Mouse (Mus musculus) heart, embryonic 14.5 days (tissue): ENCODE measurements around the gene Xpnpep1. TPM values are rescaled to one million over a fixed set of nuclear protein-coding genes. Genes with fewer than 3 reads are reported as not detected.

Experiments
- ATAC-seq: fragments of 200-750 bp; cut with Nextera tagmentation; 2 replicates; pipeline ENCODE4 v1.8.0; 2017; ENCODE audit warnings: low read depth, moderate TSS enrichment; ENCODE audit not compliant: insufficient number of reproducible peaks, insufficient read depth, low FRiP score
- H3K27ac ChIP-seq, 2 experiments: fragments of 200-500 bp in 1 of 2; fragments of 300-500 bp in 1 of 2; sonication (generic) in 1 of 2; replicated peaks in 1 of 2; 2 replicates each; pipeline ENCODE4 v1.5.1; 2012 to 2014; ENCODE audit warnings: low read depth in 2 of 2, low read length in 2 of 2, control low read depth in 1 of 2, mild to moderate bottlenecking in 1 of 2, mixed read lengths in 1 of 2; ENCODE audit not compliant: control insufficient read depth in 1 of 2, insufficient read depth in 1 of 2
- H3K27me3 ChIP-seq: fragments of 300-500 bp; sonication (generic); 2 replicates; pipeline ENCODE4 v1.6.1; 2014; ENCODE audit warnings: mild to moderate bottlenecking, low read length, control low read depth; ENCODE audit not compliant: control insufficient read depth, insufficient read depth
- H3K36me3 ChIP-seq: fragments of 300-500 bp; sonication (generic); 2 replicates; pipeline ENCODE4 v1.6.1; 2014; ENCODE audit warnings: mild to moderate bottlenecking, control low read depth, low read length, mixed read lengths; ENCODE audit not compliant: control insufficient read depth, insufficient read depth
- H3K4me1 ChIP-seq, 2 experiments: fragments of 200-500 bp in 1 of 2; fragments of 300-500 bp in 1 of 2; sonication (generic) in 1 of 2; 2 replicates each; pipeline ENCODE4 v1.6.1; 2012 to 2014; ENCODE audit warnings: low read length in 2 of 2, control low read depth in 1 of 2, mixed read lengths in 1 of 2; ENCODE audit not compliant: control insufficient read depth in 2 of 2, insufficient read depth in 2 of 2
- H3K4me2 ChIP-seq: fragments of 300-500 bp; sonication (generic); 2 replicates; pipeline ENCODE4 v1.6.1; 2014; ENCODE audit warnings: mild to moderate bottlenecking, low read length
- H3K4me3 ChIP-seq, 2 experiments: fragments of 200-500 bp in 1 of 2; fragments of 300-500 bp in 1 of 2; sonication (generic) in 1 of 2; 2 replicates each; pipeline ENCODE4 v1.5.1; 2012 to 2014; ENCODE audit warnings: low read length in 2 of 2, mild to moderate bottlenecking in 2 of 2, control low read depth in 1 of 2, low read depth in 1 of 2, moderate library complexity in 1 of 2; ENCODE audit not compliant: control insufficient read depth in 1 of 2, insufficient read depth in 1 of 2
- H3K9ac ChIP-seq: fragments of 300-500 bp; sonication (generic); 2 replicates; pipeline ENCODE4 v1.6.1; 2014; ENCODE audit warnings: mild to moderate bottlenecking, low read length
- H3K9me3 ChIP-seq: fragments of 300-500 bp; sonication (generic); 2 replicates; pipeline ENCODE4 v1.6.1; 2016; ENCODE audit warnings: low read length, control low read depth; ENCODE audit not compliant: control insufficient read depth
- WGBS: fragments of 180-500 bp; shearing (Covaris S2); extraction: QIAGEN DNeasy Blood & Tissue Kit; methylation state at CpG from one replicate; pipeline ENCODE4 v1.1.7; 2014; 5-methylcytosine and 5-hydroxymethylcytosine counted together
- polyA plus RNA-seq: library from polyadenylated mRNA; unstranded; fragments of >200 nt; fragmentation: Nextera tagmentation; extraction: Ambion mirVana; gene quantifications from 2 replicates; pipeline ENCODE4 v1.2.1, GENCODE M21; 2014

Gene Xpnpep1
- 151 and 159 TPM in 2 replicates for polyA plus RNA-seq

DNA sequence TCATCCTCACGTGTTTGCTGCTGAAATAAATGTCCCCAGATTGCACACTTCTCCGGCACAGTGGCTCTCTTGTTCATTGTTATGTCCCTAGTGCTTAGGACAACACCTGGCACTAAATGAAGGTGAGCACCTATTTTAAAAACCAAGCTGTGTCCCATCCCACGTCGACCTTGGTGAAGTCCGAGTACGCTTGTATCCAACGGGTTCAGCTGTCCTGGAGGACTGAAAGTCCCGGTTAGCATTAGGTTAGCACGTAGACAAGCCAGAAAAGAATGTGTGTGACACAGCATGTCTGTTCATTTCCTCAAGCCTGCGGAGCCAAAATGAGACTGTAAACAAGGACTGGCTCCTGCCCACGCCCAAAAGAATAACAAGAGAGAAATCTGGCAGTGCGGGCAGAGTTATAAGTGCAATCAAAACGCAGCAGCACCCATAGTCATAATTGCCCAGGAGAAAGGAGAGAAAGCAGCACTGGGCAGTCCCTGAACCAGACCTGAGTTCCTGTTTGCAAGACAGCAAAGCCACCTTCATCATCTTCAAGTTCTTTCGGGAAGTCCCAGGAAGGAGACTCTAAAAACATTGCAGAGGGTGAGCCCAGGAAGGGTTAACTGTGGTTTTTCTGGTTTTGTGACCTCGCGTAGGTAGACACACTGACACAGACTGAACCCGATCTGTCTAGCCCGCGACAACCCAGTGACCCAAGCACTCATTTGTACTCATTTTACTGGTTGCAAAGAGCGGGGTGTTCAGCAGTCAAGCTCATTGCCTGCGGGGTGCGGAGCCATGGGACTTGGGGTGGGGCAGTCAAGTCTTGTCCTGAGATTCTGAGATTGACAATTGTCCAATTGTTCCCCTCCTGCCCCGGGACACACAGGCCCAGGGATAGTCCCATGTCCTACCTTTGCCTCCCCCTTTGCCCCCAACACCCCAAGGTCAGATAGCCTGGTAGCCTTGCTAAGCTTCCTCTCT is at the start of gene Xpnpep1:
Gene Xpnpep1, minus strand, starts transcription at position 51 of the 969 bp plus-strand sequence.
- Histone ChIP-seq H3K9me3 (no peaks in the 10 kb centered on the region), H3K36me3 (no peaks in the 10 kb centered on the region; the same call in 1 of the 2 replicates), H3K9ac (0 out of 2 replicates have a peak within 1 kb of the TSS, but pooled peaks have one; percentile 2), H3K4me1 (peaks cover 16 to 18% of the 10 kb centered on the region in 2 experiments), H3K27ac (peak within 1 kb of the TSS; percentile 83), H3K27me3 (no peaks in the 10 kb centered on the region), H3K4me2 (peak within 1 kb of the TSS; percentile 66), H3K4me3 (peak within 1 kb of the TSS; percentile 25 to 89; a peak in 3 of 4 replicates)
- ATAC-seq = no peak
- WGBS = 78% methylated on average over 23 of the region's 23 CpGs

DNA sequence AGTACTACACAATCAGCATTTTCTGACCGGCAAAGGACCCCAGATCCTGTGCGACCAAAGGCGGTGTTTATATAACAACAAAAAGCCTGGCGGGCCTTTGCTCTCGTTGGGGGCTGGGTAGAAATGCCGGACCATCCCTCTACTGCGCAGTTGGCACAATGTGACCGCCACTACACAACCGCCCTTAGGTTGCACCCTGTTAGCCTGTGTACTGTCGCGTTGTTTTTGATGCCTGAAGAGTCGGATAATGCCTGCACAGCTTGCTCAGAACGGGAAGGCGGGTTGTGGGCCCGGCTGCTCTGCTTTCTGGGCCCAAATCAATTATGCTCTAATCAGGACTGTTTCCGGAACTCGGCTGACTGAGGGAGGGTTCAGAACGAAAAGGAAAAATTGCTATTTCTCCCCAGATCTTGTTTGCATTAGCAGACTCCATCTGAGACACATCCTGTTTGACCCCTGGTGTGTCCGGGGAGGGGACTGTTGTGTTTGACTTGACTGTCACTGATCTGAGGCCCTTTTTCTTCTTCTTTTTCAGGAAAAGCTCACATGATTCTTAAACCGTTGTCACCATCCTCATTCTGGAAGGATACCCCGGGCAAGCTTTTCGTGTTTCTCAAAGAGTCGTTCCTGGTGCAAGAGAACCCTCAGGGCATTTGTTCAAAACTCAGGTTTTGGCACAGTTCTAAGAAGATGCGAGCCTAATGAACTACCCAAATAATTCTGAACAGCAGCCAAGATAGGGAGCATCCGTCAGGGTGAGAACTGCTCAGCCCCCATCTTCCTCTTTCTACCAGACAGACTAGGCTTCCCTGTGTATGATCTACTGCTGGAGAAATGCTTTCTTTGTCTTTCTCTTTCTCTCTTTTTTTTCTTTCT is 47.5 kb upstream of the Xpnpep1 start:
- Histone ChIP-seq H3K27me3 (no peaks in the 10 kb centered on the region), H3K4me2 (peak overlapping the region; percentile 48), H3K4me1 (peaks cover 6 to 16% of the 10 kb centered on the region in 2 experiments), H3K4me3 (no peak overlapping the region), H3K27ac (peak overlapping the region; percentile 84 to 86), H3K36me3 (no peaks in the 10 kb centered on the region), H3K9me3 (no peaks in the 10 kb centered on the region), H3K9ac (no peak overlapping the region)
- ATAC-seq = peak; percentile 60
- WGBS = 39% methylated on average over 25 of the region's 25 CpGs

DNA sequence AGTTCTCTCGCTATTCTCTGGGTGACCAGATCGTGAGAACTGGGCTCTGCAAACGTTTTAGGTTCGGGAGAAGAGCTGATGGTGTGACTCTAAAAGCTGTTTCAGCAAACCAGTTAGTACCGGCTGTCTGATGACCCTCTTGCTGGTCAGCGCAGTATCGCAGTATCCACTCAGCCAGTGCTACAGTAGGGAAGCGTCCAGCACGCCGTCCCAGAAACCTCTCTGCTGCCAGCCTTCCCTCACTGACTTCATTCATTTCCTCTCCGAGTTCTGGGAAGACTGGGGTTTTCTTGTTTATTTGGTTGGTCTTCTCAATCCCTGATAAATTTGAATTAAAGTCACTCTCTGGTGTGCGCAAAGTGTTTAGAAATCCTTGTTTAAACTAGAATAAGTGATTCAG is 46.8 kb upstream of the Xpnpep1 start:
- H3K36me3 ChIP-seq = no peaks in the 10 kb centered on the region
- peak overlapping the region; percentile 84 to 86 for H3K27ac ChIP-seq
- peaks cover 6 to 16% of the 10 kb centered on the region in 2 experiments for H3K4me1 ChIP-seq
- ATAC-seq = no peak
- H3K27me3 ChIP-seq = no peaks in the 10 kb centered on the region
- H3K4me2 ChIP-seq = peak overlapping the region; percentile 48
- no peak overlapping the region for H3K4me3 ChIP-seq
- no peak overlapping the region for H3K9ac ChIP-seq
- 46% methylated on average over 12 of the region's 12 CpGs for WGBS
- H3K9me3 ChIP-seq = no peaks in the 10 kb centered on the region

DNA sequence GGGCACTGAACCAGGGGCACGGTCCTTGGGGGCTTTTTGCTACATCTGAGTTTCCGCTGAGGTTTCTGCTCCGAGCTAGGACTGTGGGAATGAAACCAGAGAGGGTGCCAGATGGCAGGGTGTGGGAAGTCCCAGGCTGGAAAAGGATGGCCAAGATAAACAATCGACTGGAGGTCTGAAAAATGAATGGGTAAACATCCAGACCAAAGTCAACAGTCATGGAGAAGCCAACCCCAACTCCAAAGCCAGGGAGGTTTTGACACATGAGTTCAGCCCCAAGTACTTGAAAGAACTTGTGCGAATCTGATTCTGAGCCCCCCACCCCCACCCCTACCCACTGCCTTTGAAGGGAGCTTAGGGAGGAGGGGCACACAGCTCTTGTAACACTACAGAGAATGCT is 44.7 kb upstream of the Xpnpep1 start:
- no peaks in the 10 kb centered on the region for H3K9me3 ChIP-seq
- H3K4me2 ChIP-seq = no peak overlapping the region
- 0 out of 4 replicates have a peak overlapping the region, but pooled peaks have one; percentile 14 to 25 for H3K27ac ChIP-seq
- 41% methylated on average over 5 of the region's 5 CpGs for WGBS
- H3K36me3 ChIP-seq = no peaks in the 10 kb centered on the region
- no peaks in the 10 kb centered on the region for H3K27me3 ChIP-seq
- 0 out of 2 replicates have a peak, but pooled peaks have one; percentile 36 for ATAC-seq
- no peak overlapping the region for H3K9ac ChIP-seq
- H3K4me1 ChIP-seq = peaks cover 8 to 16% of the 10 kb centered on the region in 2 experiments
- no peak overlapping the region for H3K4me3 ChIP-seq

DNA sequence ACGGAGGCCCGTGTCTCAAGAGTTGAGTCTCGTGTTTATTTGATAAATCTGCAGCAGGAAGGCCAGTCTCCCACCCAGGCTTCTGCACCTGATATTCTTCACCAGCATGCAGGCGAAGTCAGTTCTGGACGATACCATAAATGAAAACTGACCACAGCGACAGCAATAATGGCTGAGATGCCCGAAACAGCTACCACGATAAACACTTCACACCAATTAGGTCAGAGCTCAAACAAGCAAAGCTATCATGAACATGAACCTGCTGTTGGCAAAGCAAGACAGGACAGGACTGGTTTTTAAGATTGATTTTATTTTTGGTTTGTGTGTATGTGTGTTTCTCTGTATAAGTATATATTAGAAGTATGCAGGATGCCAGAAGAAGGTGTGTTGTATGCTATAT is 42.8 kb upstream of the Xpnpep1 start:
- no peak overlapping the region for H3K9ac ChIP-seq
- H3K4me3 ChIP-seq = no peak overlapping the region
- no peaks in the 10 kb centered on the region for H3K27me3 ChIP-seq
- H3K36me3 ChIP-seq = no peaks in the 10 kb centered on the region
- peaks cover 8 to 16% of the 10 kb centered on the region in 2 experiments for H3K4me1 ChIP-seq
- ATAC-seq = no peak
- no peaks in the 10 kb centered on the region for H3K9me3 ChIP-seq
- WGBS = 68% methylated on average over 8 of the region's 8 CpGs
- no peak overlapping the region for H3K4me2 ChIP-seq
- no peak overlapping the region for H3K27ac ChIP-seq

DNA sequence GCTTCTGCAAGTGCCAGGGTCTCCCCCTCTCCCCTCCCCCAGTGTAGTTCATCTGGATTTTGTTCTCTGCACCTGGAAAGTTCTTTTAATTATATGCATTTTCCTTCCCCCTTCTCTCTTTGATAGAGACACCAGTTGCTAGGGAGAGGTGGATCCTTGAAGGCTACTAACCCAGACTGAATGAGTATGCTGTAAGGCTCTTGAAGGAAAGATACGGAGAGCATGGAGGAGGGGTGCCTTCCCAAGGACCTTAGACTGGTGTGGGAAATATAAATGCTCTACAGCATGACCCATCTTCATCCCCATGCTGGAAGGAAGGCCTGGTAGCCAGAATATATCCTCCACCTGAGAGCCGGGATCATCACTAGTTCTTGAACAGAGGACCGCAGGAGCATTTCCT is 41.3 kb upstream of the Xpnpep1 start:
- H3K36me3 ChIP-seq = no peaks in the 10 kb centered on the region
- no peaks in the 10 kb centered on the region for H3K27me3 ChIP-seq
- peaks cover 6 to 13% of the 10 kb centered on the region in 2 experiments for H3K4me1 ChIP-seq
- no peak overlapping the region for H3K4me2 ChIP-seq
- ATAC-seq = no peak
- H3K4me3 ChIP-seq = no peak overlapping the region
- H3K27ac ChIP-seq = no peak overlapping the region
- no peaks in the 10 kb centered on the region for H3K9me3 ChIP-seq
- no peak overlapping the region for H3K9ac ChIP-seq
- WGBS = 74% methylated on average over 3 of the region's 3 CpGs

DNA sequence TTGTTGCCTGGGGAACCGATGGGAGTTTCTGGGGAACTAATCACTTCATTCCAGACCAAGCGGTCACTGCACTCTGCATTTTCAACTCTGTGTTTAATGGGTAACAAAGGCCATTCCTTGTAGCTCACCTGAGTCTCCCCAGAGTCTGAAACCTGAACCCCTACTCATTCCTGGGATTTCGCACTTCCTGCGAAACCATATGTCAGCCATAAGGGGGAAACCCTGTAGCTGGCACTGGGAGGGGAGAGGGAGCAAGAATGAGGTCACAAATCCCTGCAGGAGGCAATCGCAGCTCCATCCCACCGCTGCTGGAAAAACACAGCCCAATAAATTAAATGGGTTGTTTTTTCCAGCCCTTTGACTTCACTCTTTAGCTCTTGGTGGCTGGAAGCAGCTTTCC is 40.9 kb upstream of the Xpnpep1 start:
- H3K4me3 ChIP-seq = no peak overlapping the region
- peaks cover 11 to 17% of the 10 kb centered on the region in 2 experiments for H3K4me1 ChIP-seq
- H3K36me3 ChIP-seq = no peaks in the 10 kb centered on the region
- H3K9me3 ChIP-seq = no peaks in the 10 kb centered on the region
- H3K27me3 ChIP-seq = no peaks in the 10 kb centered on the region
- H3K27ac ChIP-seq = no peak overlapping the region
- no peak for ATAC-seq
- 31% methylated on average over 6 of the region's 6 CpGs for WGBS
- H3K4me2 ChIP-seq = no peak overlapping the region
- no peak overlapping the region for H3K9ac ChIP-seq
